Mouse (Mus musculus) MEL (cell line): ENCODE data around the gene Hspb6. TPM values are rescaled to one million over a fixed set of nuclear protein-coding genes. Genes with fewer than 3 reads are reported as not detected.

Experiments used
- DNase-seq: peaks from one replicate; pipeline ENCODE4 v3.0.0; 2011; ENCODE audit warnings: low read depth, low spot score
- H3K27ac ChIP-seq: 2 replicates; pipeline ENCODE4 v1.5.1; 2012; ENCODE audit warnings: low read depth, mild to moderate bottlenecking, control low read depth, low read length, moderate library complexity; ENCODE audit not compliant: control insufficient read depth
- H3K27me3 ChIP-seq, 2 experiments: fragments of 150-350 bp in 1 of 2; sonication (generic) in 1 of 2; 2 replicates each; pipeline ENCODE4 v1.6.1; 2012; ENCODE audit warnings: low read length in 2 of 2, mild to moderate bottlenecking in 2 of 2, improper control_type of control experiment in 1 of 2, moderate library complexity in 1 of 2; ENCODE audit not compliant: insufficient read depth in 2 of 2, control insufficient read depth in 1 of 2
- H3K36me3 ChIP-seq, 2 experiments: 2 replicates each; pipeline ENCODE4 v1.6.1; 2012 to 2014; ENCODE audit warnings: low read length in 2 of 2, improper control_type of control experiment in 1 of 2, inconsistent platforms in 1 of 2, mild to moderate bottlenecking in 1 of 2; ENCODE audit not compliant: insufficient read depth in 2 of 2, control insufficient read depth in 1 of 2
- H3K4me1 ChIP-seq, 2 experiments: fragments of 150-350 bp in 1 of 2; sonication (generic) in 1 of 2; 2 replicates each; pipeline ENCODE4 v1.6.1; 2012; ENCODE audit warnings: low read length in 2 of 2, improper control_type of control experiment in 1 of 2, mild to moderate bottlenecking in 1 of 2; ENCODE audit not compliant: insufficient read depth in 2 of 2, control insufficient read depth in 1 of 2
- H3K4me3 ChIP-seq, 2 experiments: fragments of 150-350 bp in 1 of 2; sonication (generic) in 1 of 2; 2 replicates each; pipeline ENCODE4 v1.5.1; 2012; ENCODE audit warnings: low read depth in 2 of 2, low read length in 2 of 2, mild to moderate bottlenecking in 2 of 2, moderate library complexity in 2 of 2, control low read depth in 1 of 2, improper control_type of control experiment in 1 of 2; ENCODE audit not compliant: control insufficient read depth in 1 of 2, insufficient read depth in 1 of 2
- H3K79me2 ChIP-seq: 2 replicates; pipeline ENCODE4 v1.6.1; 2012; ENCODE audit warnings: mild to moderate bottlenecking, low read length, moderate library complexity; ENCODE audit not compliant: control insufficient read depth, poor library complexity, insufficient read depth
- H3K9ac ChIP-seq: 2 replicates; pipeline ENCODE4 v1.6.1; 2012; ENCODE audit warnings: low read depth, mild to moderate bottlenecking, control low read depth, low read length, moderate library complexity; ENCODE audit not compliant: control insufficient read depth, poor library complexity, severe bottlenecking
- H3K9me3 ChIP-seq: fragments of 150-350 bp; sonication (generic); replicated peaks from 2 replicates; pipeline ENCODE4 v1.6.1; 2012; ENCODE audit warnings: mild to moderate bottlenecking, low read length, improper control_type of control experiment, moderate library complexity; ENCODE audit not compliant: insufficient read depth
- E2F4 ChIP-seq: IDR thresholded peaks from 2 replicates; pipeline ENCODE4 v1.6.1; 2011; ENCODE audit warnings: low read depth, low read length, improper control_type of control experiment, borderline replicate concordance
- ELF1 ChIP-seq: IDR thresholded peaks from 2 replicates; pipeline ENCODE4 v1.6.1; 2014; ENCODE audit warnings: low read depth, mild to moderate bottlenecking, inconsistent platforms, low read length, improper control_type of control experiment, moderate library complexity
- GATA1 ChIP-seq: IDR thresholded peaks from 2 replicates; pipeline ENCODE4 v1.6.1; 2011; ENCODE audit warnings: low read depth, low read length, improper control_type of control experiment
- JUND ChIP-seq: IDR thresholded peaks from 2 replicates; pipeline ENCODE4 v1.6.1; 2011; ENCODE audit warnings: low read depth, mild to moderate bottlenecking, improper control_type of control experiment, low read length
- MAX ChIP-seq: IDR thresholded peaks from 2 replicates; pipeline ENCODE4 v1.6.1; 2011; ENCODE audit warnings: low read length, improper control_type of control experiment
- MAZ ChIP-seq: IDR thresholded peaks from 2 replicates; pipeline ENCODE4 v1.6.1; 2012; ENCODE audit warnings: low read depth, mild to moderate bottlenecking, inconsistent platforms, low read length, improper control_type of control experiment
- MEF2A ChIP-seq: IDR thresholded peaks from 2 replicates; pipeline ENCODE4 v1.6.1; 2014; ENCODE audit warnings: low read depth, mild to moderate bottlenecking, inconsistent platforms, low read length, improper control_type of control experiment; ENCODE audit not compliant: poor library complexity, insufficient replicate concordance, severe bottlenecking; ENCODE audit errors: extremely low read depth
- MXI1 ChIP-seq: IDR thresholded peaks from 2 replicates; pipeline ENCODE4 v1.6.1; 2011; ENCODE audit warnings: mild to moderate bottlenecking, low read depth, low read length, improper control_type of control experiment
- MYB ChIP-seq: IDR thresholded peaks from 2 replicates; pipeline ENCODE4 v1.6.1; 2011; ENCODE audit warnings: mild to moderate bottlenecking, low read depth, low read length, improper control_type of control experiment
- NELFE ChIP-seq: IDR thresholded peaks from 2 replicates; pipeline ENCODE4 v1.6.1; 2011; ENCODE audit warnings: low read depth, low read length, improper control_type of control experiment
- RCOR1 ChIP-seq: IDR thresholded peaks from 2 replicates; pipeline ENCODE4 v1.6.1; 2012; ENCODE audit warnings: low read depth, mild to moderate bottlenecking, inconsistent platforms, low read length, improper control_type of control experiment
- SIN3A ChIP-seq: IDR thresholded peaks from 2 replicates; pipeline ENCODE4 v1.6.1; 2012; ENCODE audit warnings: low read length, improper control_type of control experiment, inconsistent platforms
- SMC3 ChIP-seq: IDR thresholded peaks from 2 replicates; pipeline ENCODE4 v1.6.1; 2011; ENCODE audit warnings: low read depth, low read length, improper control_type of control experiment
- TAL1 ChIP-seq: IDR thresholded peaks from 2 replicates; pipeline ENCODE4 v1.6.1; 2012; ENCODE audit warnings: mild to moderate bottlenecking, inconsistent platforms, low read length, moderate library complexity, mixed read lengths
- TBP ChIP-seq: IDR thresholded peaks from 2 replicates; pipeline ENCODE4 v1.8.0; 2011; ENCODE audit warnings: low read depth, low read length, improper control_type of control experiment
- UBTF ChIP-seq: IDR thresholded peaks from 2 replicates; pipeline ENCODE4 v1.6.1; 2012; ENCODE audit warnings: low read depth, mild to moderate bottlenecking, inconsistent platforms, low read length, improper control_type of control experiment, moderate library complexity, borderline replicate concordance; ENCODE audit not compliant: insufficient read depth
- USF1 ChIP-seq: IDR thresholded peaks from 2 replicates; pipeline ENCODE4 v1.6.1; 2014; ENCODE audit warnings: low read depth, mild to moderate bottlenecking, inconsistent platforms, low read length, improper control_type of control experiment, moderate library complexity
- USF2 ChIP-seq, 2 experiments: IDR thresholded peaks; 2 replicates each; pipeline ENCODE4 v1.6.1; 2011 to 2012; ENCODE audit warnings: improper control_type of control experiment in 2 of 2, low read length in 2 of 2, borderline replicate concordance in 1 of 2, inconsistent platforms in 1 of 2, low read depth in 1 of 2, mild to moderate bottlenecking in 1 of 2; ENCODE audit not compliant: insufficient read depth in 1 of 2
- ZKSCAN1 ChIP-seq: IDR thresholded peaks from 2 replicates; pipeline ENCODE4 v1.6.1; 2012; ENCODE audit warnings: low read depth, mild to moderate bottlenecking, inconsistent platforms, low read length, improper control_type of control experiment, moderate library complexity
- ZNF384 ChIP-seq: IDR thresholded peaks from 2 replicates; pipeline ENCODE4 v1.6.1; 2012; ENCODE audit warnings: low read depth, mild to moderate bottlenecking, inconsistent platforms, low read length, improper control_type of control experiment
- polyA plus RNA-seq, 2 experiments: library from polyadenylated mRNA; stranded (reverse) in 1 of 2; unstranded in 1 of 2; fragments of >175 nt in 1 of 2; fragments of >200 nt in 1 of 2; gene quantifications; 2 replicates each; pipeline versions ENCODE4 v1.2.1 to v1.2.4; 2012; ENCODE audit warnings: low replicate concordance in 2 of 2, low read depth in 1 of 2; ENCODE audit not compliant: insufficient read length in 2 of 2, insufficient read depth in 1 of 2, missing spikeins in 1 of 2
- total RNA-seq: library from RNA; depleted of rRNA; stranded (reverse); fragments of 300-350 nt; gene quantifications from 2 replicates; pipeline ENCODE4 v1.2.3, GENCODE M21; 2012

The Hspb6 gene
- total and polyA plus RNA-seq, 3 experiments = 1.5 to 12.4 TPM; not detected in 1

GRCm38 (mm10) chr7:30558656-30559442 is 6.9 kb downstream of the Hspb6 start:
- H3K4me1 ChIP-seq = peaks cover 2 to 10% of the 10 kb centered on the region in 2 experiments; a peak in 2 of 4 replicates
- H3K4me3 ChIP-seq = peak overlapping the region; percentile 80 to 85
- DNase-seq = peak; percentile 63
- peaks cover 18% of the 10 kb centered on the region for H3K79me2 ChIP-seq
- H3K36me3 ChIP-seq = peaks cover 0 to 8% of the 10 kb centered on the region in 2 experiments; a peak in 2 of 4 replicates
- no peaks in the 10 kb centered on the region for H3K9me3 ChIP-seq
- peak overlapping the region; percentile 56 for H3K27ac ChIP-seq
- TF ChIP-seq MXI1 (no peak), RCOR1 (no peak), NELFE (no peak), USF1 (no peak), UBTF (no peak), TAL1 (no peak), ZKSCAN1 (no peak), GATA1 (no peak), MYB (no peak), MAX (no peak), USF2 (IDR thresholded peaks at IDR 0.05; ENCODE audit: borderline replicate concordance in 1 of 2, insufficient read depth in 1 of 2, low read depth in 1 of 2, low read length in 2 of 2) (no peak), ELF1 (no peak), SIN3A (no peak), E2F4 (no peak), SMC3 (no peak), JUND (no peak), MEF2A (no peak), MAZ (no peak), TBP (no peak), ZNF384 (no peak)
- TF ChIP-seq, all 39 proteins: peak for 0
- Histone ChIP-seq H3K9ac (peak overlapping the region; percentile 75), H3K27me3 (no peaks in the 10 kb centered on the region)
